Mouse (Mus musculus) layer of hippocampus, adult 8-10 months (tissue): Measurements from ENCODE around the gene Hvcn1. TPM values are rescaled to one million over a fixed set of nuclear protein-coding genes. Genes with fewer than 3 reads are reported as not detected.
A peak's percentile ranks its signal among the peaks of the same experiment; 100 is the strongest.

ENCODE experiments used
- DNase-seq, 2 experiments: peaks; one replicate each; pipeline ENCODE4 v3.0.0; 2022; ENCODE audit warnings: low spot score in 2 of 2
- total RNA-seq, 4 experiments: library from RNA; stranded (reverse); gene quantifications; 2 replicates each; pipeline ENCODE4 v1.2.4; 2022

Gene Hvcn1
- total RNA-seq, 4 experiments from 2014 or later, result 2.1 to 22.9 (median 8.2) TPM

GRCm38 (mm10) chr5:122234319-122235195 is 28.0 kb downstream of the Hvcn1 start:
- no peak for DNase-seq

- no peak for DNase-seq
These were observed 28.7 kb downstream of the Hvcn1 start for GRCm38 (mm10) chr5:122235196-122235836.

GRCm38 (mm10) chr5:122237200-122237599 is 30.6 kb downstream of the Hvcn1 start:
- no peak for DNase-seq

- DNase-seq, result no peak
These were observed 33.0 kb downstream of the Hvcn1 start for GRCm38 (mm10) chr5:122239618-122240017.

GRCm38 (mm10) chr5:122240521-122240920 is 33.9 kb downstream of the Hvcn1 start:
- DNase-seq, result no peak

- no peak for DNase-seq
These were observed 34.4 kb downstream of the Hvcn1 start for GRCm38 (mm10) chr5:122240989-122241388.

- DNase-seq, result no peak
These were observed 36.0 kb downstream of the Hvcn1 start for GRCm38 (mm10) chr5:122242521-122243123.

GRCm38 (mm10) chr5:122243781-122244523 is 37.3 kb downstream of the Hvcn1 start:
- DNase-seq, result peak in 1 of 2 experiments; percentile 62

GRCm38 (mm10) chr5:122245186-122245585 is 38.6 kb downstream of the Hvcn1 start:
- DNase-seq, result no peak

GRCm38 (mm10) chr5:122246547-122247167 is 40.1 kb downstream of the Hvcn1 start:
- no peak for DNase-seq

GRCm38 (mm10) chr5:122247529-122247928 is 40.9 kb downstream of the Hvcn1 start:
- no peak for DNase-seq

- no peak for DNase-seq
These were observed 41.3 kb downstream of the Hvcn1 start for GRCm38 (mm10) chr5:122247934-122248333.

- DNase-seq, result no peak
These were observed 42.7 kb downstream of the Hvcn1 start for GRCm38 (mm10) chr5:122249281-122249680.

- peak; percentile 52 to 54 for DNase-seq
These were observed 45.4 kb downstream of the Hvcn1 start for GRCm38 (mm10) chr5:122251895-122252606.

- DNase-seq, result no peak
These were observed 51.6 kb downstream of the Hvcn1 start for GRCm38 (mm10) chr5:122258027-122258741.

GRCm38 (mm10) chr5:122262104-122262503 is 55.5 kb downstream of the Hvcn1 start:
- DNase-seq, result no peak

- peak; percentile 74 to 75 for DNase-seq
These were observed 57.6 kb downstream of the Hvcn1 start, which contains the start of gene Tctn1 for GRCm38 (mm10) chr5:122263933-122264905. Gene Tctn1 (minus strand): TSS chr5:122264460.

GRCm38 (mm10) chr5:122265187-122265586 is 58.6 kb downstream of the Hvcn1 start:
- no peak for DNase-seq
